Mouse (Mus musculus) ES-E14 (cell line): ENCODE data around the gene Dok1.

Source experiments
- CHD2 ChIP-seq: IDR thresholded peaks from 2 replicates; pipeline ENCODE4 v1.6.1; 2014; ENCODE audit warnings: mild to moderate bottlenecking, low read depth, low read length, inconsistent platforms
- MAFK ChIP-seq: IDR thresholded peaks from 2 replicates; pipeline ENCODE4 v1.6.1; 2014; ENCODE audit warnings: mild to moderate bottlenecking, low read depth, low read length, inconsistent platforms; ENCODE audit not compliant: insufficient read depth
- ZC3H11A ChIP-seq: IDR thresholded peaks from 2 replicates; pipeline ENCODE4 v1.6.1; 2012; ENCODE audit warnings: low read depth, mild to moderate bottlenecking, inconsistent platforms, low read length, borderline replicate concordance

- TF ChIP-seq MAFK, result no peak
- no peak for TF ChIP-seq CHD2
- TF ChIP-seq ZC3H11A, result no peak
Observed at GRCm38 (mm10) chr6:83020121-83020520, 13.2 kb downstream of the Dok1 start.
